Comparison of ENCODE assay signal across 13 mouse cellular contexts in genomic region chr15:87923906-87924305, GRCm38 (mm10).
DNase-seq lines count a peak whose midpoint lies in the region; ATAC-seq lines count a peak whose summit lies in the region.
"Had no signal": no experiment of that assay in that cellular context is flagged by ENCODE, and none has a peak within 500 bp of the region (broad histone marks: within the 10 kb centered on the region; RNA-seq: fewer than 3 reads in every experiment).

No protein-coding gene starts in this region.

- no peaks in the 10 kb centered on the region for H3K27me3 ChIP-seq in hindbrain, embryonic 10.5 days (ENCODE audit: insufficient read depth, poor library complexity, severe bottlenecking)
- no peaks in the 10 kb centered on the region for H3K27me3 ChIP-seq in hindbrain, embryonic 14.5 days (ENCODE audit: control insufficient read depth, insufficient read depth, low read length)
- no peaks in the 10 kb centered on the region for H3K27me3 ChIP-seq in midbrain, embryonic 10.5 days (ENCODE audit: low read depth, poor library complexity, severe bottlenecking)
- no peaks in the 10 kb centered on the region for H3K27me3 ChIP-seq in midbrain, embryonic 13.5 days
- H3K27me3 ChIP-seq: stomach, embryonic 15.5 days had no signal

- H3K36me3 ChIP-seq in hindbrain, embryonic 10.5 days = no peaks in the 10 kb centered on the region
- no peaks in the 10 kb centered on the region for H3K36me3 ChIP-seq in hindbrain, embryonic 14.5 days (replicated peaks; ENCODE audit: control insufficient read depth, insufficient read depth)
- H3K36me3 ChIP-seq in midbrain, embryonic 10.5 days = no peaks in the 10 kb centered on the region
- no peaks in the 10 kb centered on the region for H3K36me3 ChIP-seq in midbrain, embryonic 13.5 days
- H3K36me3 ChIP-seq: G1E; stomach, embryonic 15.5 days had no signal

- H3K27ac ChIP-seq in hindbrain, embryonic 10.5 days = no peak overlapping the region
- no peak overlapping the region for H3K27ac ChIP-seq in hindbrain, embryonic 14.5 days
- H3K27ac ChIP-seq in midbrain, embryonic 10.5 days (replicated peaks) = no peak overlapping the region
- no peak overlapping the region for H3K27ac ChIP-seq in midbrain, embryonic 13.5 days
- H3K27ac ChIP-seq: stomach, embryonic 15.5 days had no signal

- H3K9ac ChIP-seq in hindbrain, embryonic 14.5 days = no peak overlapping the region
- H3K9ac ChIP-seq in midbrain, embryonic 13.5 days (replicated peaks) = no peak overlapping the region
- H3K9ac ChIP-seq: stomach, embryonic 15.5 days had no signal

- 46% methylated on average over 9 of the region's 9 CpGs for whole genome bisulfite sequencing in hindbrain, embryonic 10.5 days
- WGBS in hindbrain, embryonic 14.5 days = 45% methylated on average over 9 of the region's 9 CpGs
- 39% methylated on average over 9 of the region's 9 CpGs for WGBS in midbrain, embryonic 10.5 days
- WGBS in midbrain, embryonic 13.5 days = 39% methylated on average over 9 of the region's 9 CpGs

- no peak overlapping the region for H3K4me2 ChIP-seq in hindbrain, embryonic 14.5 days (replicated peaks)
- no peak overlapping the region for H3K4me2 ChIP-seq in midbrain, embryonic 13.5 days (replicated peaks)
- H3K4me2 ChIP-seq: stomach, embryonic 15.5 days had no signal

- no peak for ATAC-seq in hindbrain, embryonic 14.5 days (ENCODE audit: low FRiP score)
- ATAC-seq in midbrain, embryonic 13.5 days = no peak

- H3K4me1 ChIP-seq in hindbrain, embryonic 10.5 days (replicated peaks) = no peaks in the 10 kb centered on the region
- H3K4me1 ChIP-seq in hindbrain, embryonic 14.5 days (replicated peaks; ENCODE audit: control insufficient read depth, insufficient read depth, low read length) = no peaks in the 10 kb centered on the region
- H3K4me1 ChIP-seq in midbrain, embryonic 10.5 days = no peaks in the 10 kb centered on the region
- no peaks in the 10 kb centered on the region for H3K4me1 ChIP-seq in midbrain, embryonic 13.5 days (replicated peaks)
- H3K4me1 ChIP-seq: stomach, embryonic 15.5 days had no signal

- no peaks in the 10 kb centered on the region for H3K9me3 ChIP-seq in hindbrain, embryonic 10.5 days
- H3K9me3 ChIP-seq in hindbrain, embryonic 14.5 days (ENCODE audit: control insufficient read depth, low read length) = no peaks in the 10 kb centered on the region
- H3K9me3 ChIP-seq in midbrain, embryonic 10.5 days (replicated peaks) = no peaks in the 10 kb centered on the region
- H3K9me3 ChIP-seq in midbrain, embryonic 13.5 days = no peaks in the 10 kb centered on the region
- H3K9me3 ChIP-seq: stomach, embryonic 15.5 days had no signal

- peak; percentile 30 for DNase-seq in hindbrain, embryonic 10.5 days (ENCODE audit: low spot score)
- DNase-seq in hindbrain, embryonic 14.5 days (ENCODE audit: low spot score) = no peak
- peak; percentile 37 for DNase-seq in midbrain, embryonic 10.5 days (ENCODE audit: low spot score)
- DNase-seq in brain, adult 2 months (ENCODE audit: low read depth, low spot score) = peak; percentile 33
- DNase-seq in retina, postnatal 1 day = peak; percentile 14
- DNase-seq in thymus, adult 18-20 months = no peak
- DNase-seq: adrenal gland, postnatal 36 days; gastrocnemius, postnatal 14 days; heart, postnatal 14 days; kidney, adult 8-10 months had no signal

- no peak overlapping the region for H3K4me3 ChIP-seq in hindbrain, embryonic 10.5 days
- H3K4me3 ChIP-seq in hindbrain, embryonic 14.5 days (replicated peaks; ENCODE audit: low read length) = no peak overlapping the region
- no peak overlapping the region for H3K4me3 ChIP-seq in midbrain, embryonic 10.5 days
- no peak overlapping the region for H3K4me3 ChIP-seq in midbrain, embryonic 13.5 days (replicated peaks)
- H3K4me3 ChIP-seq: stomach, embryonic 15.5 days had no signal

Comparison
In these comparisons a context has a peak if more than half of its experiments do, and no peak if none do; other contexts are left out.
1. DNase-seq: peak in hindbrain, embryonic 10.5 days (single experiment), midbrain, embryonic 10.5 days (single experiment), brain, adult 2 months (single experiment) and retina, postnatal 1 day (single experiment); none in hindbrain, embryonic 14.5 days (single experiment) and thymus, adult 18-20 months (0 of 2).